Mouse (Mus musculus) gonadal fat pad, adult 2 months (tissue): ENCODE measurements around the gene Mfng. TPM values are rescaled to one million over a fixed set of nuclear protein-coding genes. Genes with fewer than 3 reads are reported as not detected.

Source experiments
- DNase-seq: peaks from one replicate; pipeline ENCODE4 v3.0.0-alpha.2; 2012; ENCODE audit warnings: low read depth
- polyA plus RNA-seq: library from polyadenylated mRNA; depleted of rRNA; stranded (reverse); fragments of >200 nt; gene quantifications from 2 replicates; pipeline ENCODE4 v1.2.3, GENCODE M21; 2012

The Mfng gene
- polyA plus RNA-seq, 1 experiment = 73.8 TPM

- no peak for DNase-seq
These were observed 14.1 kb upstream of the Mfng start for GRCm38 (mm10) chr15:78787287-78787856.

DNA sequence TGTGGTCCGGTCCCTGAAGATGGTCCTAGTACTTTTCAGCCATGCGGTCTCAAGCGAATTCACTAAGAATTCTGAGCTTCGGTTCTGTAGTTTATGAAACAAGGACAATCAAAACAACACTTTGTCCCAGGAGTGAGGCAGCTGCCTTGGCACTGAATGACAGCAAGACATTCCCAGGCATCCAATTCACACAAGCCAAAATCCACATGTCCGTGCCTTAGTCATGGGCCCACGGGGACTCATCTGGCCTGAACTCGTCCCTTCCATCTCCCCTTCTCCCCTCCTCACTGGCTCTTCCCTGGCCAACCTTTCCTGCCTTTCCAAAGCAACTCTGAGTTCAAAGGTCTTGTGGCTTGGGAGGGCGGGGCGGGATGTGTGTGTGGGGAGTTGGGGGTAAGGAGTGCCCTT is 13.1 kb upstream of the Mfng start:
- DNase-seq = no peak

DNA sequence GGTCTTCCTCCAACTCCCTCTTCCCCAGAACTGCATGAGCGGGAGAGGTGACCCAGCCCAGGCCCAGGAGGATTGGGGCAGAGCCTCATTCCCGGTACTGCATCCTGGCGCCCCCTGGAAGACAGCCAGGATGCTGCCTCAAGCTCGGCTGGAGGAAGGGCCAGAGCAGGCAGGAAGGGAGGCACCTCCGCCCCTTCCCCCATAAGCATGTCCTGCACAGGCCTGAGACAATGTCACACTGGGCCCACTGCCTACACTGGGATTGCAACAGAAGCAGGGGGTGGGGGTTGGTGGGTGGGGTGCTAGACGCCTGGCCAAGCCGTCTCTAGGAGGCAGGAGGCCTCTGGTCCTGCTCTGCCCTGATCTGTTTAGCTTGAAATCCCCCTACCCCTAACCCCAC is 12.7 kb upstream of the Mfng start:
- DNase-seq = no peak

- DNase-seq = no peak
These were observed 12.0 kb upstream of the Mfng start for GRCm38 (mm10) chr15:78785258-78785657.

- no peak for DNase-seq
These were observed 11.2 kb upstream of the Mfng start for GRCm38 (mm10) chr15:78784520-78784919.

DNA sequence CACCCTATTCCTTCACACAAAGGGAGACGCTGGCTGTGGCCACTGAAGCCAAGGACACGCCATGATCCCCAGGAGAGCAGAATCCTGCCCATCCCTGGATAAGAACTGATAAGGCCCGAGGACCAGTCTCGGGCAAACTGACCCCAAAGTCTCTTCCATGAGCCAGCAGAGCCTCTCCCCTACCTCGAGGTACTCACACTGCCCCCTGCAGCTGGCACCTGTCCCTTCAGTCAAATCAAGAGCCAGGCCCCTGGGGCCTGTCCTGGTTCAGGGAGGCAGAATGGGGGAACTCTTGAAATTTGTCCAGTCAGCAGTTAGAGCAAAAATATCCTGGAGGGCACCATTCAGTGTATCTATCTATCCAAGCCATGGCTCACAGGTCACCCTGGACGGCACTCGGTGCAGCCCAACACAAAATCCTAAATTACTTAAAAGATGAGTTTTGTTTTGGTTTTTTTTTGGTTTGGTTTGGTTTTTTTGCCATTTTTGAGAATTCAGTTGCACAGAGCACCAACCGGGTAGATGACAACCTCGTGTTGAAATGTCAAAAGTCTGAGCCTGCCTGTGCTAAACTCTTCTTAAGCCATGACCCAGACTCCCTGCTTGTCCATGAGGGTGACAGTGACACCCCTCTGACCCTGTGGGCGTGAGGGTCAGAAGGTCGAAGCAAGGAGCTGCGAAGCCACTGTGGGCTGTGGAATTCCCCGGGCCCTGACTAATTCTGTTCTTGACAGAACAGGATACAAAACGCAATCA is 9.3 kb upstream of the Mfng start:
- DNase-seq = no peak

GRCm38 (mm10) chr15:78780908-78781307 is 7.6 kb upstream of the Mfng start:
- no peak for DNase-seq

DNA sequence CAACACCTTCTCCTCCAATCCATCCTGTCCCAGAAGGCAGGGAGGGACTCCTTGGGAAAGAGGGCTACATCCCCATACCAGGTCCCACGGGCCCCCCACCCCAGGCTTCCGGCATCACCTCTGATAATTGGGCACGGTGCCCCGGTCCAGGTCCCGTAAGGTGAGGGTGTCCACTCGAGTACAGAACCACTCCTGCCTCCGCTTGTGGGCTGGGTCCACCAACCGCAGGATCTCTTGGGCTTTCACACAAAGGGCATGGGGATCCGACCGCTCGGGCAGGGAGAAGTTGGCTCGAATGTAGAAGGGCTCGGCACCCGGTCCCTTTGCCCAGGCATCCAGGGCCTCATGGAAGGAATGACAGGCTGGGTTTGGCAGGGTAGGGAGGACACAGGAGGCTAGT is 7.1 kb upstream of the Mfng start:
- DNase-seq = no peak

DNA sequence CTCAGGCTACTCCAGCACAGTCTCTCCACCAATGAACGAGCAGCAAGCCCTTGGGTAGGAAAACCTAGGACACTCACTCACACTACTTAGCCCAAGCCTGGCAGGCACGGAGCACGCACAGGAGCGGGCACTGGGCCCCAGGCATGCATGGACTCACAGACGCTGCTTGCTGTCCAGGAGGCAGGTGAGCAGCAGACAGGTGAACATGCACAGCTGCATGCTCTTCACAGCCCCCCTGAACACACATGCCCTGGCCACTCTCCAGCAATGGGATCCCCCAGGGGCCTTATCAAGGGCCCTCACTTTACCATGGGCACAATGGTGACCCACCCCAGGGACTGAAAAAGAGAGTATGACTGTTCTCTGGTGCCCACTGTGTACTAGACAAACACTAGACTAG is 6.4 kb upstream of the Mfng start:
- DNase-seq = no peak

DNA sequence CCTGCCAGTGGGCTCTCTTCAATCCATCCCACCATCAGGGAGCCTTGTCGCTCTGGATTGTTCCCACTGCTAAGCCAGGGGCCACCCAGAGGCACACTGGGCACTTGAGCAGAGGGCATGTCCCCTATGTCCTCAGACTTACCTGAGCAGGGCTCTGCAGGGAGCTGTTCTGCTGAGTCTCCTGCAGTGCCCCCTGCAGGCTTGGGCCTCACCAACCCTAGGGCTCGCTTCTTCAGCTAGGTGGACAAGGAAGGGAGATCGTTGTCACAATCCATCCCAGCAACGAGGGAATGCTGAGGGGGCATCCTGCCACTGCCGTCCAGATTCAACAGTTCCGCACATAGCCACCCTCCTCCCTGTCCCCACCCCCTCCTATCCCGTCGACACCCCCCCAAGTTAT is 6.0 kb upstream of the Mfng start:
- DNase-seq = no peak

DNA sequence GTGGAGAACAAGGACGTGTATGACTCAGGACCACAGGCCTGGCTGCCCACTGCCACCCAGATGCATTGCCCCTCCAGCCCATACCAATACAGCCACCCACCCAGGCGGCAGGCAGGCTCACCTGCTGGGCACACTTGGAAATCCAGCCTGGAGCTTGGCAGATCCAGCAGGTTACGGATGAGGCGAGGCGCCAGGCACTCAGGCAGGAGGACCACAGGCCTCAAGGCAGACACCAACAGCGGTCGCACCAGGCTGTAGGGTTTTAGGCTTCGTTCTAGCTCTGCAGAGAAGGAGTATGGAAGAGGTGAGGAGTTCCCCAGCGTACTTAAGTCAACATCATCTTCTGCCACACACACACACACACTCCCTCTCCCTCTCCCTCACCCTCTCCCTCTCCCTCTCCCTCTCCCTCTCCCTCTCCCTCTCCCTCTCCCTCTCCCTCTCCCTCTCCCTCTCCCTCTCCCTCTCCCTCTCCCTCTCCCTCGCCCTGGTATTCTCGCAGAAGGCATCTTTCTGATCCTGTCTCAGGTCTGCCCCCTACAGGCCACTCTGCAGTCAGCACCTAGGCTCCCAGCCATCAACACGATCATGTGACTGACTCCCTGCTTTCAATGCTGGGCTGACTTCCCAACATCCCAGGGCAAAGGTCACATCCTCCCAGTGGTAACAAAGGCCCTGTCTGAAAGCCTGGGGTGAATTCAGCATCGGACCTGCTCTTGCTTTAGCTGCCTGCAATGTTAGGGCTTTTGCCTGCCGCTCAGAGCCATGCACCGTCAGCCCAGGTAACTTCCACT is 5.0 kb upstream of the Mfng start:
- DNase-seq = no peak

GRCm38 (mm10) chr15:78772856-78773255 is 419 bp downstream of the Mfng start:
- no peak for DNase-seq

GRCm38 (mm10) chr15:78772368-78772763 is 909 bp downstream of the Mfng start:
- DNase-seq = no peak

DNA sequence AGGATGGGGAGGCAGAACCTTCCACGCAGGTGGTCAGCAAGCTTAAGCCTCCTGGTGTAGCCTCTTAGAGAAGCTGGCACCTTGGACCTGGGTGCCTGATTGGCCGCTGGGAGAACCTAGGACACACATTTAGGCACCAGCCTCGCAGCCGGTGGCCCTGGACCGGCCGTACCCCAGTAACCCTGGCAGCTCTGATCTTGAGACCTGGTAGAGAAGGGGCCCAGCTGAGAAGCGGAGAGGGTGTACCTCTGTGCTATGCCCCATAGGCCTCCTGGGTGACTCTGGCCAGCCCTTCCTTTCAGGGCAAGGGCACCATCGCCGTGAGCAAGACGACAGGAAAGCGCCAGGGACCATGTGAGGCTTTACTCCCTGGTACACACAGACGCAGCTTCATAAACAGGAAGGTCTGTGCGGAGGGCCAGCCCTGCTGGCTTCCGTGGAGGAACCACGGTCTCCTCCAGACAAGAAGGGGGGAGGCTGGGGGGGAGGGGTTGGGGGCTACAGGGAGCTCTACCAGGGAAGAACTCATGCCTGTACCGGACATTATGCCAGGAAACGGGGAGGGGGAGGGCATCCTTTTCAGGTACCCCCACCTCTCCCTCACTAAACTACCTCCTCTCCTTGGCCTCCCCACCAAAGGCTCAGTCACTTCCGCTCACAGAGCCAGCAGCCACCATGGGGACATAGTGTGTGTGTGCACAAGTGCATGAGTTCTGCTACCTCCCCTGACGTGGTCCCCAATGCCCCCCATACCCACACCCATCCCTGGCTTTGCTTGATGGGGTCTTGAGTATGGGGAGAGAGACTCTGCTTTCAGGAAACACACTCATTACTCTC is 1.5 kb downstream of the Mfng start:
- DNase-seq = no peak

- no peak for DNase-seq
These were observed 2.3 kb downstream of the Mfng start for GRCm38 (mm10) chr15:78770983-78771355.

GRCm38 (mm10) chr15:78770234-78770982 is 2.9 kb downstream of the Mfng start:
- DNase-seq = no peak

- DNase-seq = no peak
These were observed 4.2 kb downstream of the Mfng start for GRCm38 (mm10) chr15:78769064-78769463.

DNA sequence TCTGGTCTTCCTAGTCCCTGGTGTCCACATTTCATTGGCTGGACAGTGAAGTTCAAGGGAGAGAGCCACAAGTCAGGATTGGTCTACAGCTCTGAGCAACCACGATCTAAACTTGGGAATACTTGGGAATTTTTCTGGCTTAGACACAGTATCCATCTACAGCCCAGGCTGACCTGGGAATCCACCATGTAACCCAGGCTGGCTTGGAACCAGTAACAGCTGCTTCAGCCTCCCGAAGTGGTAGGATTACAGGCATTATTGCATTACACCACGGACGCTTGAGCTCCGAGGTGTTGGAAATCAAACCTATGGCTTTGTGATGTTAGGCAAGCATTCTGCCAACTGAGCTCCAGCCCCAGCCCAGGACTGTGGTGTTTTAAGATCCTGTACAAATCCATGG is 9.6 kb downstream of the Mfng start:
- DNase-seq = no peak

DNA sequence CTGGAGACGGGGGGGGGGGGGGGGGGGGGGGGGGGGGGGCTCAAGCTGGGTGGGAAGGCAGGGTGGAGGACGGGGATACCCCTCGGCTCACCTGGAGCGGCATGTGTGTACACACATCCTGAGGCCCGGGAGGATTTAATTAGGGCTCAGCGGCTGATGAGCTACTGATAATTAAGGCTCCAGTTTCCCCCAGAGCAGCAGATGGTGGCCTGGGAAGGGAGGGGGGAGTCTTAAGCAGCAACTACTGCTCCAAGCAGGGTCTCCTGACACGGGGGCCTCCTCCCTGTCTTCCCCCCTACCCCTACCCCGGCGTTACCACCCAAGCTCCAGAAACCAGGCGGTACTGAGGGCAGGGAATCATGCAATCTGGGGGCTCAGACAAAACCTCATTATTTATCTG is 10.1 kb downstream of the Mfng start:
- DNase-seq = no peak

DNA sequence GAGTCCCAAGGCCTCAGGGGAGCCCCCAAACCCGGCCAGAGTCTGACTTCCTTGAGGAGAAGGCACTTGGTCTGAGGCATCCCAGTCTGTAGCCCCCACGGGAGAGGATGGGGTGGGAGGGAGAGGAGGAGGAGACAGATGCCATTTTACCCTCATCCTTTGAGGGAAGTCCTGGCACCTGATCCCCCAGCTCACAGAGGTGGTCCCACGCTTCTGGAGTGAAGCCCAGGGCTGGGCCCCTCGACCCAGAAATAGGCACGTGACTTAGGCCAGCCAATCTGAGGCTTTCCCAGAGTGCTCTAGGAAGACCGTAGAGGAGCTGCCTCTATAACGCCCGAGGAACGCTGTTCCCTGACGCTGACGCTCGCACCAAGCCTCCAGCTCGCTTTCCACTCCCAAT is 12.2 kb downstream of the Mfng start:
- no peak for DNase-seq

DNA sequence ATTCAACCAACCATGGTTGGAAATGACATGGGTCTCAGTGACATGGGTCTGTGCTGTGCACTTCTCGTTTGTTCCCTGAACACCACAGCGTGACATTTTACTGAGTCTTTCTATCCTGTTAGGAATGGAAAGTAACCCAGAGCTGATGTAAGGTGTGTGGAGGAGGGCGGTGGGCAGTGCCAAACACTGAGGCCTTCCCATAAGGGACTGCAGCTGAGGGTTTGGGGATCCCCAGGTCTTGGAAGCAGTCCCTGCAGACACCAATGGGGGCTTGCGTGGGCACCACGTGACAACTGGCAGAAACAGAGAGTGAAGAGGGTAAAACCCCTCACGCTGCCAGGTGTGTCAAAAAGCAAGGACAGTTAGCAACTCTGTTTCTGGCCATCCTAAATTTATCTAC is 15.1 kb downstream of the Mfng start:
- no peak for DNase-seq
